Mouse (Mus musculus): ENCODE measurements around the gene Gatad2b. TPM values are rescaled to one million over a fixed set of nuclear protein-coding genes. Genes with fewer than 3 reads are reported as not detected.

Gene Gatad2b
- polyA plus RNA-seq, 1 experiment: 18.5 TPM

GRCm38 (mm10) chr3:90293352-90294063 lies 530 bp downstream of the Gatad2b start:
- H3K4me3 ChIP-seq (ENCODE audit: insufficient read depth, low read depth, low read length): peak overlapping the region; percentile 99
- peaks cover 5% of the 10 kb centered on the region; the same call in 1 of the 2 replicates for H3K4me1 ChIP-seq (ENCODE audit: control insufficient read depth, insufficient read depth, low read length)
- no peak for TF ChIP-seq POLR2A (IDR thresholded peaks at IDR 0.05; ENCODE audit: low read depth, low read length)
- TF ChIP-seq CTCF (conservative IDR thresholded peaks at IDR 0.05; ENCODE audit: insufficient read depth, insufficient read length, low read depth, low read length): no peak
- peak; percentile 58 for DNase-seq
- under 1% methylated on average over 55 of the region's 68 CpGs for WGBS
- H3K36me3 ChIP-seq (ENCODE audit: control insufficient read depth, insufficient read depth, low read length): no peaks in the 10 kb centered on the region
- no peaks in the 10 kb centered on the region for H3K27me3 ChIP-seq (replicated peaks; ENCODE audit: control insufficient read depth, insufficient read depth, low read length)
- peak overlapping the region; percentile 76 for H3K27ac ChIP-seq (ENCODE audit: insufficient read depth, low read depth, low read length)

DNA sequence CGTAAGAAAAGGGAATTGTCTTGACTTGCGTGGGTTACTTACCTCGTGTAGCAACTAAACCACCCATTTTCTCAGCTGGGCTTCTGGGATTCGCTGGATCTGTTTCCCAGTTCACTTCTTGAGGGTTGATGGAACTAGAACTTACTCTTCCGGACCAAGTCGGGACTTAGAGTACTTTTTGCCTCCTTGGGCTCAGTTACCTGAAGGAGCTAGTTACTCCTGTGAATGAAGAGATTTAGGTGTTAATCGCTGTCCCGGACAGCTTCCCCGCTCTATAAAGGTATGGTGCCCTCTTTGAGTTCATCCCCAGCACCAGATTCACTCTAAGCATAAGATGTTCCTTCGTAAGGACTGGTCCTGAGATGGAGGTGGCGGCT lies 1.1 kb downstream of the Gatad2b start:
- Histone ChIP-seq H3K27me3 (replicated peaks; ENCODE audit: control insufficient read depth, insufficient read depth, low read length) (no peaks in the 10 kb centered on the region), H3K36me3 (ENCODE audit: control insufficient read depth, insufficient read depth, low read length) (no peaks in the 10 kb centered on the region), H3K27ac (ENCODE audit: insufficient read depth, low read depth, low read length) (peak overlapping the region; percentile 73), H3K4me3 (ENCODE audit: insufficient read depth, low read depth, low read length) (peak overlapping the region; percentile 99), H3K4me1 (ENCODE audit: control insufficient read depth, insufficient read depth, low read length) (peaks cover 5% of the 10 kb centered on the region; the same call in 1 of the 2 replicates)
- 5% methylated on average over 11 of the region's 11 CpGs for WGBS
- DNase-seq: peak; percentile 14
- TF ChIP-seq POLR2A (IDR thresholded peaks at IDR 0.05; ENCODE audit: low read depth, low read length): no peak
- TF ChIP-seq CTCF (conservative IDR thresholded peaks at IDR 0.05; ENCODE audit: insufficient read depth, insufficient read length, low read depth, low read length): no peak

DNA sequence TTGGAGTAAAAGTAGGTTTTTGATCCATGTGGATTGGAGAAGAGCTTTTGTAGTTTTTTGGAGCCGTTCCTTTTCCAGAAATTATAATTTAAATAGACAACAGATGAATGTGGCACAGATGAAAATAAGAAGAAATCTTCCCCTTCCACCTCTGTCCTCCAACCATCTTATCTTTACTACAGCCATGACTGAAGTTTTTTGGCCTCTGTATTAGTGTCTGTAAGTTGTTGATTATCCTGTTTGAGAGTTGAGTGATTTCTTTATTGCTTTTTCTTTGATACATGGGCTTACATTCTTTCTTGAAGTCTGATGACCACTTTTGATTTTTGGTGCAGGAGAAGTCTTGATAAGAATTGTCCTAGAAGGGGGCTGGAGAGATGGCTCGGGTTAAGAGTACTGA lies 1.7 kb downstream of the Gatad2b start:
- no peak overlapping the region for H3K4me3 ChIP-seq (ENCODE audit: insufficient read depth, low read depth, low read length)
- WGBS: 53% methylated on average over 2 of the region's 2 CpGs
- DNase-seq: no peak
- no peaks in the 10 kb centered on the region for H3K27me3 ChIP-seq (replicated peaks; ENCODE audit: control insufficient read depth, insufficient read depth, low read length)
- peaks cover 5% of the 10 kb centered on the region; the same call in 1 of the 2 replicates for H3K4me1 ChIP-seq (ENCODE audit: control insufficient read depth, insufficient read depth, low read length)
- H3K27ac ChIP-seq (ENCODE audit: insufficient read depth, low read depth, low read length): no peak overlapping the region
- no peaks in the 10 kb centered on the region for H3K36me3 ChIP-seq (ENCODE audit: control insufficient read depth, insufficient read depth, low read length)
- TF ChIP-seq POLR2A (IDR thresholded peaks at IDR 0.05; ENCODE audit: low read depth, low read length) (no peak), CTCF (conservative IDR thresholded peaks at IDR 0.05; ENCODE audit: insufficient read depth, insufficient read length, low read depth, low read length) (no peak)

DNA sequence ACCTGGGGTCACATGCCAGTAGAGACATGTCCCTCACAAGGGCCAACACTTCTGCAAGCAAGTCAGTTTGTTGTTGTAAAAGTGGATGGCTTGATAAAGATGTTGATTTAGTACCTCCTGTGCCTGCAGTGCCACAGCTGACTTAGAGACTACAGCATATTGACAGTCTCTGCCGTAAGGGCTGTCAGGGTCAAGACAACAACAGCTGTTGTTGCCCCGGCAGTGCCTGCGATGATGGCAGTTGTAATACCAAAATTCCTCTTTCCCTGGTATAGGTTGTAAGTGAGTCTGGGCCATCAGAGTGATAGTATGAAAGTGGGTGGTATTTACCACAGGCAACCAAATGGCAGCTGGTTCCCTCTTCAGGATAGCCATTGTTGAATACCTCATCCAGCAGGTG lies 12.8 kb downstream of the Gatad2b start:
- Histone ChIP-seq H3K4me1 (ENCODE audit: control insufficient read depth, insufficient read depth, low read length) (no peaks in the 10 kb centered on the region; the same call in none of the 2 replicates), H3K27ac (ENCODE audit: insufficient read depth, low read depth, low read length) (no peak overlapping the region), H3K4me3 (ENCODE audit: insufficient read depth, low read depth, low read length) (no peak overlapping the region), H3K36me3 (ENCODE audit: control insufficient read depth, insufficient read depth, low read length) (no peaks in the 10 kb centered on the region), H3K27me3 (replicated peaks; ENCODE audit: control insufficient read depth, insufficient read depth, low read length) (no peaks in the 10 kb centered on the region)
- WGBS: 55% methylated on average over 3 of the region's 3 CpGs
- TF ChIP-seq CTCF (conservative IDR thresholded peaks at IDR 0.05; ENCODE audit: insufficient read depth, insufficient read length, low read depth, low read length): no peak
- TF ChIP-seq POLR2A (IDR thresholded peaks at IDR 0.05; ENCODE audit: low read depth, low read length): no peak
- DNase-seq: no peak

DNA sequence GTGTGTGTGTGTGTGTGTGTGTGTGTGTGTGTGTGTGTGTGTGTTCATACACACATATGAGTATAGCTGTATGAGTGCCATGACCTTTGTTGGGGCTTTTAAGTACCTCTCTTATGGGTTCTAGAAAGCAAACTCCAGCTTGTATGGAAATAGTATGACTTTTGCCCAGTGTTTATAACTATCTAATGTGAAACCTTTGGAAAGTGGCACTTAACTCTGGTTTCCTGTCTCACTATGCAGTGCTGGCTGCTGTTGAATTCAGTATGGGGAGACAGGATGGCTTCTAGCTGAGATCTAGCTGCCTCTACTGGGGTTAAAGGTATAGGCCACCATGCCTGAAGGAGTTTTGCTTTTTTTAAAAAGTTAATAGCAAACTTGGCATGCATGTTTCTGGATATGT lies 16.6 kb downstream of the Gatad2b start:
- Histone ChIP-seq H3K4me3 (ENCODE audit: insufficient read depth, low read depth, low read length) (no peak overlapping the region), H3K36me3 (ENCODE audit: control insufficient read depth, insufficient read depth, low read length) (no peaks in the 10 kb centered on the region), H3K27me3 (replicated peaks; ENCODE audit: control insufficient read depth, insufficient read depth, low read length) (no peaks in the 10 kb centered on the region), H3K27ac (ENCODE audit: insufficient read depth, low read depth, low read length) (no peak overlapping the region), H3K4me1 (ENCODE audit: control insufficient read depth, insufficient read depth, low read length) (no peaks in the 10 kb centered on the region; the same call in none of the 2 replicates)
- TF ChIP-seq CTCF (conservative IDR thresholded peaks at IDR 0.05; ENCODE audit: insufficient read depth, insufficient read length, low read depth, low read length) (no peak), POLR2A (IDR thresholded peaks at IDR 0.05; ENCODE audit: low read depth, low read length) (no peak)
- DNase-seq: no peak

GRCm38 (mm10) chr3:90313367-90313766 lies 20.4 kb downstream of the Gatad2b start:
- no peak for DNase-seq
- H3K27me3 ChIP-seq (replicated peaks; ENCODE audit: control insufficient read depth, insufficient read depth, low read length): no peaks in the 10 kb centered on the region
- TF ChIP-seq CTCF (conservative IDR thresholded peaks at IDR 0.05; ENCODE audit: insufficient read depth, insufficient read length, low read depth, low read length) (peak; percentile 23; the same call in 1 of the 2 replicates), POLR2A (IDR thresholded peaks at IDR 0.05; ENCODE audit: low read depth, low read length) (no peak)
- H3K36me3 ChIP-seq (ENCODE audit: control insufficient read depth, insufficient read depth, low read length): no peaks in the 10 kb centered on the region
- H3K4me1 ChIP-seq (ENCODE audit: control insufficient read depth, insufficient read depth, low read length): no peaks in the 10 kb centered on the region; the same call in none of the 2 replicates
- no peak overlapping the region for H3K27ac ChIP-seq (ENCODE audit: insufficient read depth, low read depth, low read length)
- no peak overlapping the region for H3K4me3 ChIP-seq (ENCODE audit: insufficient read depth, low read depth, low read length)

GRCm38 (mm10) chr3:90314241-90314640 lies 21.3 kb downstream of the Gatad2b start:
- TF ChIP-seq POLR2A (IDR thresholded peaks at IDR 0.05; ENCODE audit: low read depth, low read length) (no peak), CTCF (conservative IDR thresholded peaks at IDR 0.05; ENCODE audit: insufficient read depth, insufficient read length, low read depth, low read length) (no peak)
- no peak overlapping the region for H3K4me3 ChIP-seq (ENCODE audit: insufficient read depth, low read depth, low read length)
- no peak overlapping the region for H3K27ac ChIP-seq (ENCODE audit: insufficient read depth, low read depth, low read length)
- no peak for DNase-seq
- H3K36me3 ChIP-seq (ENCODE audit: control insufficient read depth, insufficient read depth, low read length): no peaks in the 10 kb centered on the region
- H3K27me3 ChIP-seq (replicated peaks; ENCODE audit: control insufficient read depth, insufficient read depth, low read length): no peaks in the 10 kb centered on the region
- no peaks in the 10 kb centered on the region; the same call in none of the 2 replicates for H3K4me1 ChIP-seq (ENCODE audit: control insufficient read depth, insufficient read depth, low read length)

All from kidney, adult 2 months (tissue).